Mouse (Mus musculus) megakaryocyte-erythroid progenitor cell, adult 5 weeks (primary cell): ENCODE measurements around the gene Rps25. TPM values are rescaled to one million over a fixed set of nuclear protein-coding genes. Genes with fewer than 3 reads are reported as not detected.

Experiments
- polyA plus RNA-seq: library from polyadenylated mRNA; stranded (reverse); fragments of >175 nt; gene quantifications from 2 replicates; pipeline ENCODE4 v1.2.3, GENCODE M21; 2012

Gene Rps25
- polyA plus RNA-seq = 281 and 286 TPM in 2 replicates

DNA sequence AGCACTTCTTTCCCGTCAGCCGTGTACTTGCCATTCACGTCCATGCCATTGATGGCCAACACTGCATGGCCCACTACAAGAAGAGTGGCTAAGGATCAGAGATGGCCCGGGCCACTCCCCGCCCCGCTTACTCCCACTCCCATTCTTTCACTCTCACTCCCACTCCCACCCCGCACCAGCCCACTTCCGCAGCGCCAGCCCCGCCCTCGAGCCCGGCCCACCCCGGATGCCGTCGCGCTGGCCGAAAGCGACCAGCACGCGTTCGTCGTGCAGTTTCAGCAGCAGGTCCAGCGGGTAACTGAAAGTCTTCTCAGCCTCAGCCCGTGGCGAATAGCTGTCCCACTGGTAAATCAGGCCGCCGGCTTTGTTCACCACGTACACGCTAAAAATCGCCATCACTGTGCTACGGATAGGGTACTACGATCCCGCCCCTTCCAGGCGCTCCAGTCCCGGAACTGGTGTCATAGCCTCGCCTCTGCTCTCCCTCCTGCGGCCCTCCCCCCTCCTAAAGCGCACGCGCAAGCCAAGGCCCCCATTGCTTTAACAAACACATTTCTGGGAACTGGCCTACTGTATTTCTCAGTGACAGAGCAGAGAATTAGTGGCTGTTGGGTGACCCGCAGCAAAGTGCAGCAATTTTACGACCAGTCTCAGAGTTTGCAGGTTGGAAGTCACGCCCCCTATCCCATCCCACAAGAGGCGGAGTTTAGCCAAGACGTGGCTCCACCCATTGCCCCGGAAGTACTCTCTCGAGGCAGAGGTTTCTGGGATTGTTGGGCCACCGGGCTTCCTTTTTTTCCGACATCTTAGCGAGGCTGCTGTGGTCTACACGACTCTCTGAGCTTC, at the start of gene Rps25, which contains the start of gene Trappc4:
Gene Rps25 (plus strand): TSS at position 234 of the 846 bp plus-strand sequence.
Gene Trappc4 (minus strand): TSS at position 695 of the 846 bp plus-strand sequence.

GRCm38 (mm10) chr9:44361190-44361917, 45.6 kb upstream of the Rps25 start, which contains the start of gene Vps11:
TSS of gene Vps11 (minus strand) at chr9:44361670.

GRCm38 (mm10) chr9:44379054-44379834, 27.7 kb upstream of the Rps25 start, which contains the start of gene Hyou1:
TSS of gene Hyou1 (plus strand) at chr9:44379490.

GRCm38 (mm10) chr9:44396684-44397411, 10.1 kb upstream of the Rps25 start, which contains the start of gene Slc37a4:
TSS of gene Slc37a4 (plus strand) at chr9:44396852.

DNA sequence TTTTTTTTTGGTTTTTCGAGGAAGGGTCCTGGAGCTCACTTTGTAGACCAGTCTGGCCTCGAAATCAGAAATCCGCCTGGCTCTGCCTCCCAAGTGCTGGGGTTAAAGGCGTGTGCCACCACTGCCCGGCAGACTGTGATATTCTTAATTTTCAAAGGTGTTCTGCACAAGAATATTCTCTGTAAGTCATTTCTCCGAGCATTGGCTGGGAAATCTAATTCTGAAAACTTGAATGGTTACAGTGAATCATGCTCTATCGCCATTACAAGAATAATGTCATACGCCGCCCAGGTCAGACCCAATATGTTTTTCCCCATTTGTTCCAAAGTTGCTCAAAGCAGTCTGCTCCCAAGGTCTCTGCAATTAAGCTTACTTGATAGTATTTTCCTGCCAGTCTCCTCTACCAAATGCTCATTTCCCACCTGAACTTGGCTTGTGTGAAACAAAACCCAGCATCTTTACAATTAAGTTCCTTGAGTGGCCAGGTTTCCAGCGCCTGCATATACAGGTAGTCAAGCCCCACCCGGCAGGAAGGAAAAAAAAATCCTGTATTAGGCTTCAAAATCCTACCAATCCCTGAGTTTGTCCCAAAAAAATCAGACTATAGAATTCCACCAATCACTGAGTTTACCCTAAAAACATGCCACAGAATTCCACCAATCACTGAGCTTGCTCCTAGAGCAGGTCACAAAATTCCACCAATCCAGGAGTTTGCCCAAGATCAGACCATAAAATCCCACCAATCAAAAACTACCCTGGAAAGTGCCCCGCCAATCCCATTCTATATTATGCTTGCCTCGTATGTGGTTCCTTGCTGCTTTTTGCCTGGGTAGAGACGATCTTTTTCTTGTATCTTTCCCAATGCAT, 11.8 kb downstream of the Rps25 start, which contains the start of gene Ccdc84:
Gene Ccdc84 (minus strand): TSS at position 51 of the 867 bp plus-strand sequence.

DNA sequence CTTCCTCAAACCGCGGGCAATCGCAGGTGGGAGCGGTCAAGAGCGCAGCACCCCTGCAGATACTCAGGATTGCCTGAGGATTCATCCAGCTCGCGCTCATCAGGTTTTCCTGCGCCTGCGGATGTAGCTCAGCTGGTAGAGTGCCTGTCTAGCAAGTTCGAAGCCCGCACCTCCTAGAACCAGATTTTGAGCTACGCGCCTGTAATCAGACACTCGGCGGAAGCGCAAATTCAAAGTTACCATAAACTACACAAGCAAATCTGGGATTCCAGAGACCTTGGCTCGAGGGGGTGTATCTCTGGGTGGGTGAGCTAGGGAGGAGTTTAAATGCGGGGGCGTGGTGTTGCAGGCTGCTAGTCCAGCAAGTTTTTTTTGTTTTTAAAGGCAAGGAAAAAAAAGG, 34.0 kb downstream of the Rps25 start, which contains the start of gene Foxr1:
Gene Foxr1 (minus strand): TSS at position 176 of the 400 bp plus-strand sequence.

GRCm38 (mm10) chr9:44454891-44455220, 47.9 kb downstream of the Rps25 start, which contains the start of gene Upk2:
TSS of gene Upk2 (minus strand) at chr9:44454976.

Other genes with a start within 250 kb of the Rps25 start
- gene Cbl, start 173.1 kb upstream of the Rps25 start, polyA plus RNA-seq = 17.2 and 20.8 TPM in 2 replicates
- not detected in 2 replicates for gene Ccdc153, start 166.5 kb upstream of the Rps25 start, polyA plus RNA-seq
- 0.13 and 0.44 TPM in 2 replicates for gene Pdzd3, start 155.7 kb upstream of the Rps25 start, polyA plus RNA-seq
- gene Nlrx1, start 138.5 kb upstream of the Rps25 start, polyA plus RNA-seq = 12.4 and 18.2 TPM in 2 replicates
- 12.4 and 16.0 TPM in 2 replicates for gene Abcg4, start 118.5 kb upstream of the Rps25 start, polyA plus RNA-seq
- 5.1 and 7.4 TPM in 2 replicates for gene Hinfp, start 101.5 kb upstream of the Rps25 start, polyA plus RNA-seq
- 64.6 and 72.7 TPM in 2 replicates for gene C2cd2l, start 86.9 kb upstream of the Rps25 start, polyA plus RNA-seq
- 10.2 and 12.1 TPM in 2 replicates for gene Dpagt1, start 81.1 kb upstream of the Rps25 start, polyA plus RNA-seq
- gene H2afx, start 72.4 kb upstream of the Rps25 start, polyA plus RNA-seq = 701 and 895 TPM in 2 replicates
- gene Hmbs, start 62.9 kb upstream of the Rps25 start, polyA plus RNA-seq = 70.8 and 79.3 TPM in 2 replicates
- gene Vps11, start 45.5 kb upstream of the Rps25 start, polyA plus RNA-seq = 14.2 and 16.1 TPM in 2 replicates
- 72.8 and 74.0 TPM in 2 replicates for gene Hyou1, start 27.6 kb upstream of the Rps25 start, polyA plus RNA-seq
- gene Slc37a4, start 10.3 kb upstream of the Rps25 start, polyA plus RNA-seq = 19.2 and 19.6 TPM in 2 replicates
- gene Trappc4, start 461 bp downstream of the Rps25 start, polyA plus RNA-seq = 10.1 and 11.5 TPM in 2 replicates
- 17.1 and 21.6 TPM in 2 replicates for gene Ccdc84, start 11.4 kb downstream of the Rps25 start, polyA plus RNA-seq
- not detected in 2 replicates for gene Foxr1, start 34.0 kb downstream of the Rps25 start, polyA plus RNA-seq
- not detected in 2 replicates for gene Upk2, start 47.8 kb downstream of the Rps25 start, polyA plus RNA-seq
- 59.4 and 73.6 TPM in 2 replicates for gene Bcl9l, start 75.7 kb downstream of the Rps25 start, polyA plus RNA-seq
- gene Cxcr5, start 154.7 kb downstream of the Rps25 start, polyA plus RNA-seq = 0.22 and 0.23 TPM in 2 replicates
- gene Ddx6, start 197.8 kb downstream of the Rps25 start, polyA plus RNA-seq = 28.0 and 36.9 TPM in 2 replicates